Mouse (Mus musculus): ENCODE data around the gene Ctrb1. TPM values are rescaled to one million over a fixed set of nuclear protein-coding genes. Genes with fewer than 3 reads are reported as not detected.
A peak's percentile ranks its signal among the peaks of the same experiment; 100 is the strongest.
"Not testable (repeated sequence)": the region's sequence is repeated elsewhere in the genome, so short reads cannot be mapped to it uniquely, and the experiment has no call there.

The Ctrb1 gene
- polyA plus RNA-seq, 1 experiment, result 0.29 TPM

GRCm38 (mm10) chr8:111653524-111653923, 37.3 kb downstream of the Ctrb1 start:
- no peak for TF ChIP-seq POLR2A (IDR thresholded peaks at IDR 0.05; ENCODE audit: borderline replicate concordance, insufficient read depth, low read length)
- no peak for TF ChIP-seq CTCF (IDR thresholded peaks at IDR 0.05; ENCODE audit: borderline replicate concordance, insufficient read depth, low read depth, low read length)
- H3K4me3 ChIP-seq (replicated peaks; ENCODE audit: insufficient read depth, low read depth, low read length), result no peak overlapping the region
- DNase-seq, result no peak
- no peak overlapping the region for H3K27ac ChIP-seq (ENCODE audit: insufficient read depth, low read length)
- 91% methylated on average over 2 of the region's 2 CpGs for WGBS
- no peaks in the 10 kb centered on the region for H3K27me3 ChIP-seq (ENCODE audit: control insufficient read depth, insufficient read depth, low read length)
- no peaks in the 10 kb centered on the region; the same call in none of the 2 replicates for H3K4me1 ChIP-seq (ENCODE audit: control insufficient read depth, insufficient read depth, low read length)

GRCm38 (mm10) chr8:111650651-111651050, 40.2 kb downstream of the Ctrb1 start:
- Histone ChIP-seq H3K27ac (ENCODE audit: insufficient read depth, low read length) (no peak overlapping the region), H3K4me3 (replicated peaks; ENCODE audit: insufficient read depth, low read depth, low read length) (no peak overlapping the region), H3K27me3 (ENCODE audit: control insufficient read depth, insufficient read depth, low read length) (no peaks in the 10 kb centered on the region), H3K4me1 (ENCODE audit: control insufficient read depth, insufficient read depth, low read length) (no peaks in the 10 kb centered on the region; the same call in 1 of the 2 replicates)
- 81% methylated on average over 3 of the region's 3 CpGs for WGBS
- DNase-seq, result no peak
- TF ChIP-seq POLR2A (IDR thresholded peaks at IDR 0.05; ENCODE audit: borderline replicate concordance, insufficient read depth, low read length), result no peak
- TF ChIP-seq CTCF (IDR thresholded peaks at IDR 0.05; ENCODE audit: borderline replicate concordance, insufficient read depth, low read depth, low read length), result no peak

GRCm38 (mm10) chr8:111648834-111649233, 42.0 kb downstream of the Ctrb1 start:
- 92% methylated on average over 2 of the region's 2 CpGs for WGBS
- TF ChIP-seq CTCF (IDR thresholded peaks at IDR 0.05; ENCODE audit: borderline replicate concordance, insufficient read depth, low read depth, low read length), result no peak
- no peak for TF ChIP-seq POLR2A (IDR thresholded peaks at IDR 0.05; ENCODE audit: borderline replicate concordance, insufficient read depth, low read length)
- Histone ChIP-seq H3K4me1 (ENCODE audit: control insufficient read depth, insufficient read depth, low read length) (no peaks in the 10 kb centered on the region; the same call in 1 of the 2 replicates), H3K4me3 (replicated peaks; ENCODE audit: insufficient read depth, low read depth, low read length) (no peak overlapping the region), H3K27me3 (ENCODE audit: control insufficient read depth, insufficient read depth, low read length) (no peaks in the 10 kb centered on the region), H3K27ac (ENCODE audit: insufficient read depth, low read length) (no peak overlapping the region)
- no peak for DNase-seq

- no peak for DNase-seq
- no peak overlapping the region for H3K4me3 ChIP-seq (replicated peaks; ENCODE audit: insufficient read depth, low read depth, low read length)
- no peaks in the 10 kb centered on the region for H3K27me3 ChIP-seq (ENCODE audit: control insufficient read depth, insufficient read depth, low read length)
- WGBS, result 98% methylated on average over 8 of the region's 8 CpGs
- no peak overlapping the region for H3K27ac ChIP-seq (ENCODE audit: insufficient read depth, low read length)
- H3K4me1 ChIP-seq (ENCODE audit: control insufficient read depth, insufficient read depth, low read length), result no peaks in the 10 kb centered on the region
- TF ChIP-seq POLR2A (IDR thresholded peaks at IDR 0.05; ENCODE audit: borderline replicate concordance, insufficient read depth, low read length) (no peak), CTCF (IDR thresholded peaks at IDR 0.05; ENCODE audit: borderline replicate concordance, insufficient read depth, low read depth, low read length) (no peak)
These were observed 45.1 kb downstream of the Ctrb1 start for GRCm38 (mm10) chr8:111645715-111646114.

GRCm38 (mm10) chr8:111644286-111645051, 46.3 kb downstream of the Ctrb1 start:
- not testable (repeated sequence) for H3K27ac ChIP-seq (ENCODE audit: insufficient read depth, low read length); H3K4me1 ChIP-seq (ENCODE audit: control insufficient read depth, insufficient read depth, low read length); DNase-seq; H3K27me3 ChIP-seq (ENCODE audit: control insufficient read depth, insufficient read depth, low read length)
- peak overlapping the region; percentile 65 for H3K4me3 ChIP-seq (replicated peaks; ENCODE audit: insufficient read depth, low read depth, low read length)
- 42% methylated on average over 12 of the region's 12 CpGs for WGBS

- no peaks in the 10 kb centered on the region for H3K27me3 ChIP-seq (ENCODE audit: control insufficient read depth, insufficient read depth, low read length)
- peak; percentile 93 to 94 for DNase-seq
- peak within 1 kb of the TSS; percentile 65 for H3K4me3 ChIP-seq (replicated peaks; ENCODE audit: insufficient read depth, low read depth, low read length)
- under 1% methylated on average over 74 of the region's 75 CpGs for WGBS
- H3K4me1 ChIP-seq (ENCODE audit: control insufficient read depth, insufficient read depth, low read length), result no peaks in the 10 kb centered on the region
- TF ChIP-seq CTCF (IDR thresholded peaks at IDR 0.05; ENCODE audit: borderline replicate concordance, insufficient read depth, low read depth, low read length), result no peak
- peak; percentile 64; the same call in 1 of the 2 replicates for TF ChIP-seq POLR2A (IDR thresholded peaks at IDR 0.05; ENCODE audit: borderline replicate concordance, insufficient read depth, low read length)
- peak within 1 kb of the TSS; percentile 86 for H3K27ac ChIP-seq (ENCODE audit: insufficient read depth, low read length)
These were observed 47.3 kb downstream of the Ctrb1 start, which contains the start of gene Zfp1 for GRCm38 (mm10) chr8:111643264-111644141. Zfp1 (plus strand) TSS chr8:111643401.

GRCm38 (mm10) chr8:111642939-111643263, 47.9 kb downstream of the Ctrb1 start:
- 7% methylated on average over 5 of the region's 5 CpGs for WGBS
- no peaks in the 10 kb centered on the region for H3K4me1 ChIP-seq (ENCODE audit: control insufficient read depth, insufficient read depth, low read length)
- H3K27me3 ChIP-seq (ENCODE audit: control insufficient read depth, insufficient read depth, low read length), result no peaks in the 10 kb centered on the region
- no peak for DNase-seq
- H3K4me3 ChIP-seq (replicated peaks; ENCODE audit: insufficient read depth, low read depth, low read length), result peak overlapping the region; percentile 65
- TF ChIP-seq POLR2A (IDR thresholded peaks at IDR 0.05; ENCODE audit: borderline replicate concordance, insufficient read depth, low read length) (no peak), CTCF (IDR thresholded peaks at IDR 0.05; ENCODE audit: borderline replicate concordance, insufficient read depth, low read depth, low read length) (no peak)
- H3K27ac ChIP-seq (ENCODE audit: insufficient read depth, low read length), result no peak overlapping the region

All from cerebellum, adult 2 months (tissue).